In the genomic region with DNA sequence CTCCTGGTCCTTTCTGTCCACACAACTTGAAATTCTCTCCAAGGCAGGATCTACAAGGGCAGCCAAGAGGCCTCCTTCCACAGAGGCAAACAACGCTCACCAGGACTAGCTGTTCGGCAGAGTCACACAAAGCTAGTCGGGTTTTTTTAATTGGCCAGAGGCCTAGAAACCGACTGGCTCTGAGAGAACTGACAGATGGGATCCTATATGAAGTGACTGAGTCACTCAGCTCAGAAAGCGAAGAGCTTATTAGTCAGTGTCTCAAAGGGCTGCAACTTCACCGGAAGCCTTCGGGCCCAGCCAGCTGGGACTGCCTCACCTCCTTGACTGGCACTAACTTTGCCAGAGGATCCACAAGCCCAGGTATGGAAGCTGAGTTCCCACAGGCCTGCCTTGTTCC, we compare ENCODE assay signal across 11 mouse cellular contexts. TPM values are rescaled to one million over a fixed set of nuclear protein-coding genes. Genes with fewer than 3 reads are reported as not detected.
DNase-seq lines count a peak whose midpoint lies in the region; ATAC-seq lines count a peak whose summit lies in the region.
"Had no signal": no experiment of that assay in that cellular context is flagged by ENCODE, and none has a peak within 500 bp of the region (broad histone marks: within the 10 kb centered on the region; RNA-seq: fewer than 3 reads in every experiment).

No protein-coding gene starts in this region.

- H3K4me3 ChIP-seq in forebrain, embryonic 15.5 days = no peak overlapping the region
- H3K4me3 ChIP-seq: erythroblast, embryonic 14.5 days had no signal

- intact Hi-C loops in left cerebral cortex, postnatal 25 days (cut with DNase I) = no loop called here

- H3K4me1 ChIP-seq in forebrain, embryonic 15.5 days = peaks cover 26% of the 10 kb centered on the region

- no peaks in the 10 kb centered on the region for H3K36me3 ChIP-seq in forebrain, embryonic 15.5 days

- no peak overlapping the region for H3K4me2 ChIP-seq in forebrain, embryonic 15.5 days (replicated peaks)

- H3K9me3 ChIP-seq in forebrain, embryonic 15.5 days = no peaks in the 10 kb centered on the region

- DNase-seq in adrenal gland, postnatal 10 days = peak; percentile 28
- DNase-seq in adrenal gland, adult 18-20 months (ENCODE audit: low spot score in 2 of 2) = no peak
- peak; percentile 88 for DNase-seq in 3T3-L1 (ENCODE audit: low read depth, low spot score)
- DNase-seq in left cerebral cortex, postnatal 25 days (ENCODE audit: low spot score in 2 of 2) = peak; percentile 62 to 92
- DNase-seq in gastrocnemius, postnatal 25 days = no peak
- DNase-seq in thymus, postnatal 0 days (ENCODE audit: low spot score) = no peak
- DNase-seq: liver, postnatal 0 days had no signal

- WGBS in forebrain, embryonic 15.5 days = 33% methylated on average over 7 of the region's 7 CpGs

- no peak overlapping the region for H3K9ac ChIP-seq in forebrain, embryonic 15.5 days (replicated peaks)
- H3K9ac ChIP-seq: liver, postnatal 0 days had no signal

- H3K27me3 ChIP-seq in forebrain, embryonic 15.5 days = no peaks in the 10 kb centered on the region

- ATAC-seq in forebrain, embryonic 15.5 days (replicated peaks) = peak; percentile 73
- no peak for ATAC-seq in erythroblast, adult 5-6 weeks (replicated peaks; ENCODE audit: low FRiP score, poor library complexity, severe bottlenecking)
- ATAC-seq: intestine, postnatal 0 days had no signal

- peak overlapping the region; percentile 86 for H3K27ac ChIP-seq in forebrain, embryonic 15.5 days (replicated peaks)

RNA-seq across cellular contexts. Expression of a gene that starts 55.5 kb away (rescaled TPM):
- 10 to 100 TPM; 58.5 to 66.5 TPM for total RNA-seq in adrenal gland, postnatal 10 days (2021)
- total RNA-seq in adrenal gland, adult 18-20 months (2021) = 10 to 100 TPM; 46.8 to 51.6 TPM
- polyA plus RNA-seq in forebrain, embryonic 15.5 days (2015; fragmentation: Nextera tagmentation; extraction: Ambion mirVana) = 22.3 and 27.0 TPM in 2 replicates
- total RNA-seq in left cerebral cortex, postnatal 25 days (2021) = 100 to 1,000 TPM; 110 TPM
- 7.5 and 8.5 TPM in 2 replicates for total RNA-seq in erythroblast, adult 5-6 weeks (2015; ENCODE audit: low replicate concordance)
- 7.3 and 13.0 TPM in 2 replicates for total RNA-seq in erythroblast, adult 5-6 weeks (2017; ENCODE audit: low replicate concordance)
- 100 to 1,000 TPM; 102 to 112 TPM for total RNA-seq in gastrocnemius, postnatal 25 days (2021)
- polyA plus RNA-seq in thymus, postnatal 0 days (2015; fragmentation: Nextera tagmentation; extraction: Ambion mirVana) = 16.0 and 19.1 TPM in 2 replicates

Comparison
In these comparisons a context has a peak if more than half of its experiments do, and no peak if none do; other contexts are left out.
1. DNase-seq: peak in adrenal gland, postnatal 10 days (single experiment), 3T3-L1 (single experiment) and left cerebral cortex, postnatal 25 days (2 of 2); none in adrenal gland, adult 18-20 months (0 of 2), gastrocnemius, postnatal 25 days (single experiment) and thymus, postnatal 0 days (single experiment).